Mouse (Mus musculus): ENCODE data around the gene Olfr1221.

GRCm38 (mm10) chr2:89151460-89151859 is 34.4 kb upstream of the Olfr1221 start, which contains the start of gene Olfr1223:
- TF ChIP-seq POLR2A (IDR thresholded peaks at IDR 0.05; ENCODE audit: low read depth, low read length) = no peak
- no peak for TF ChIP-seq CTCF (IDR thresholded peaks at IDR 0.05; ENCODE audit: extremely low read depth, insufficient read length, insufficient replicate concordance, low read depth, low read length)

Measured in small intestine, adult 2 months (tissue).